Mouse (Mus musculus): ENCODE data around the gene Taf1c.

- no peak for TF ChIP-seq POLR2A (IDR thresholded peaks at IDR 0.05; ENCODE audit: borderline replicate concordance, low read depth, low read length)
- no peak for TF ChIP-seq CTCF (IDR thresholded peaks at IDR 0.05; ENCODE audit: low read depth, low read length)
Measured at GRCm38 (mm10) chr8:119627613-119628359, 22.8 kb upstream of the Taf1c start.
